Mouse (Mus musculus) left cerebral cortex, postnatal 25 days (tissue): ENCODE measurements around the gene Atcay. TPM values are rescaled to one million over a fixed set of nuclear protein-coding genes. Genes with fewer than 3 reads are reported as not detected.
A peak's percentile ranks its signal among the peaks of the same experiment; 100 is the strongest.

Experiments
- DNase-seq, 2 experiments: peaks; one replicate each; pipeline ENCODE4 v3.0.0; 2022; ENCODE audit warnings: low spot score in 2 of 2, mixed read lengths in 1 of 2
- intact Hi-C: fragments of 180-260 bp; cut with DNase I; formaldehyde crosslinking; loops from one replicate; pipeline ENCODE4 v1.15.1; 2025
- microRNA-seq, 2 experiments: library from miRNA; unstranded; fragments of <30 nt; microRNA quantifications; one replicate each; pipeline ENCODE4 v1.2.0; 2022
- total RNA-seq, 2 experiments: library from RNA; stranded (reverse); gene quantifications; 2 replicates each; pipeline ENCODE4 v1.2.3; 2021

Gene Atcay
- total RNA-seq, 2 experiments from 2014 or later, result 194 to 208 TPM

- DNase-seq, result peak; percentile 74 to 86
- intact Hi-C loops, result no loop called here
Measured at GRCm38 (mm10) chr10:81168521-81169244, 62.0 kb downstream of the Atcay start.

GRCm38 (mm10) chr10:81168087-81168431, 62.6 kb downstream of the Atcay start:
- DNase-seq, result no peak
- intact Hi-C loops, result no loop called here

- DNase-seq, result peak; percentile 100
- intact Hi-C loops, result no loop called here
Measured at GRCm38 (mm10) chr10:81167200-81168086, 63.2 kb downstream of the Atcay start, which contains the start of gene Pias4. Gene Pias4, minus strand, starts transcription at chr10:81167923.

GRCm38 (mm10) chr10:81165118-81165517, 65.5 kb downstream of the Atcay start:
- DNase-seq, result no peak
- intact Hi-C loops, result no loop called here

GRCm38 (mm10) chr10:81162318-81162652, 68.3 kb downstream of the Atcay start:
- no peak for DNase-seq
- intact Hi-C loops, result no loop called here

- no peak for DNase-seq
- intact Hi-C loops, result no loop called here
Measured at GRCm38 (mm10) chr10:81161602-81162317, 68.9 kb downstream of the Atcay start.

- intact Hi-C loops, result no loop called here
- DNase-seq, result no peak
Measured at GRCm38 (mm10) chr10:81154736-81155135, 75.9 kb downstream of the Atcay start.

Small RNAs within 50 kb of the gene (microRNA-seq; reads per million reads assigned to microRNA genes)
- gene Mir3057, result 31.9 to 51.1 reads per million in 2 experiments

Other genes starting within 250 kb of the Atcay start
- gene Gng7, start 215.9 kb downstream of the Atcay start, total RNA-seq, result 100 to 1,000 TPM in 1 of 2 experiments, 10 to 100 TPM in 1; 83.8 to 196 TPM
- gene Diras1, start 205.2 kb downstream of the Atcay start, total RNA-seq, result 100 to 1,000 TPM; 108 to 110 TPM
- 10 to 100 TPM; 67.2 to 69.3 TPM for gene Slc39a3, start 193.4 kb downstream of the Atcay start, total RNA-seq
- 100 to 1,000 TPM; 159 to 169 TPM for gene Sgta, start 170.7 kb downstream of the Atcay start, total RNA-seq
- gene Thop1, start 160.8 kb downstream of the Atcay start, total RNA-seq, result 10 to 100 TPM; 50.5 to 54.2 TPM
- under 1 TPM; 0.25 to 0.60 TPM for gene Creb3l3, start 132.0 kb downstream of the Atcay start, total RNA-seq
- gene Map2k2, start 124.9 kb downstream of the Atcay start, total RNA-seq, result 100 to 1,000 TPM; 122 to 124 TPM
- gene Zbtb7a, start 95.6 kb downstream of the Atcay start, total RNA-seq, result 100 to 1,000 TPM; 114 TPM
- gene Pias4, start 62.9 kb downstream of the Atcay start, total RNA-seq, result 10 to 100 TPM; 26.6 to 28.7 TPM
- gene Eef2, start 54.2 kb downstream of the Atcay start, total RNA-seq, result 100 to 1,000 TPM; 854 to 872 TPM
- 10 to 100 TPM; 71.3 to 77.7 TPM for gene Dapk3, start 47.8 kb downstream of the Atcay start, total RNA-seq
- not detected for gene 4930442H23Rik, start 47.0 kb downstream of the Atcay start, total RNA-seq
- gene Nmrk2, start 28.8 kb downstream of the Atcay start, total RNA-seq, result under 1 TPM in 1 of 2 experiments, not detected in 1; 0.23 TPM
- 10 to 100 TPM; 57.2 to 63.1 TPM for gene Zfr2, start 2.3 kb upstream of the Atcay start, total RNA-seq
- gene Matk, start 22.1 kb upstream of the Atcay start, total RNA-seq, result 100 to 1,000 TPM; 191 to 194 TPM
- 10 to 100 TPM; 42.5 to 47.3 TPM for gene Mrpl54, start 36.1 kb upstream of the Atcay start, total RNA-seq
- 10 to 100 TPM; 38.6 to 40.0 TPM for gene Apba3, start 36.1 kb upstream of the Atcay start, total RNA-seq
- under 1 TPM; 0.23 to 0.30 TPM for gene Tjp3, start 60.7 kb upstream of the Atcay start, total RNA-seq
- 100 to 1,000 TPM; 402 to 420 TPM for gene Pip5k1c, start 62.1 kb upstream of the Atcay start, total RNA-seq
- 10 to 100 TPM; 27.8 to 28.4 TPM for gene Cactin, start 90.3 kb upstream of the Atcay start, total RNA-seq
- 1 to 10 TPM; 1.2 to 1.4 TPM for gene Tbxa2r, start 97.9 kb upstream of the Atcay start, total RNA-seq
- gene Gipc3, start 112.4 kb upstream of the Atcay start, total RNA-seq, result under 1 TPM; 0.92 to 0.96 TPM
- 10 to 100 TPM; 23.5 to 28.4 TPM for gene Hmg20b, start 119.6 kb upstream of the Atcay start, total RNA-seq
- gene Mfsd12, start 126.7 kb upstream of the Atcay start, total RNA-seq, result 10 to 100 TPM; 39.3 to 41.1 TPM
- gene 4930404N11Rik, start 135.0 kb upstream of the Atcay start, total RNA-seq, result 1 to 10 TPM in 1 of 2 experiments, under 1 TPM in 1; 0.78 to 2.2 TPM
- 10 to 100 TPM; 63.5 to 70.2 TPM for gene Fzr1, start 147.7 kb upstream of the Atcay start, total RNA-seq
- gene Dohh, start 153.6 kb upstream of the Atcay start, total RNA-seq, result 10 to 100 TPM; 83.7 to 87.7 TPM
- gene Gm48551, start 153.6 kb upstream of the Atcay start, total RNA-seq, result 1 to 10 TPM; 3.5 to 4.2 TPM
- gene Gm48552, start 158.2 kb upstream of the Atcay start, total RNA-seq, result 1 to 10 TPM; 4.0 to 4.1 TPM
- 1 to 10 TPM in 1 of 2 experiments, under 1 TPM in 1; 0.89 to 1.5 TPM for gene Smim24, start 162.2 kb upstream of the Atcay start, total RNA-seq
- gene Nfic, start 224.8 kb upstream of the Atcay start, total RNA-seq, result 10 to 100 TPM; 81.1 to 87.3 TPM